Mouse (Mus musculus): ENCODE results near the gene Cox17. TPM values are rescaled to one million over a fixed set of nuclear protein-coding genes. Genes with fewer than 3 reads are reported as not detected.

Gene Cox17
- polyA plus RNA-seq, 1 experiment from 2014 or later = 66.0 TPM

GRCm38 (mm10) chr16:38392126-38392894, 45.5 kb downstream of the Cox17 start:
- Histone ChIP-seq H3K36me3 (ENCODE audit: control insufficient read depth, insufficient read depth, low read length) (no peaks in the 10 kb centered on the region), H3K27me3 (ENCODE audit: control insufficient read depth, insufficient read depth, low read depth, low read length) (no peaks in the 10 kb centered on the region), H3K4me3 (ENCODE audit: low read depth, low read length) (no peak overlapping the region), H3K4me2 (ENCODE audit: low read length) (no peak overlapping the region), H3K4me1 (ENCODE audit: control insufficient read depth, insufficient read depth, low read length) (no peaks in the 10 kb centered on the region), H3K27ac (ENCODE audit: low read length) (no peak overlapping the region; the same call in 1 of the 2 replicates), H3K9ac (ENCODE audit: low read depth, low read length) (no peak overlapping the region), H3K9me3 (replicated peaks; ENCODE audit: control insufficient read depth, low read length, poor library complexity, severe bottlenecking) (no peaks in the 10 kb centered on the region)
- WGBS = 81% methylated on average over 23 of the region's 23 CpGs
- ATAC-seq = no peak

GRCm38 (mm10) chr16:38394191-38394618, 47.4 kb downstream of the Cox17 start:
- WGBS = 90% methylated on average over 8 of the region's 8 CpGs

GRCm38 (mm10) chr16:38395060-38395730, 48.4 kb downstream of the Cox17 start:
- Histone ChIP-seq H3K27ac (ENCODE audit: low read length) (no peak overlapping the region), H3K9ac (ENCODE audit: low read depth, low read length) (no peak overlapping the region), H3K27me3 (ENCODE audit: control insufficient read depth, insufficient read depth, low read depth, low read length) (no peaks in the 10 kb centered on the region), H3K36me3 (ENCODE audit: control insufficient read depth, insufficient read depth, low read length) (no peaks in the 10 kb centered on the region), H3K4me1 (ENCODE audit: control insufficient read depth, insufficient read depth, low read length) (peaks cover 13% of the 10 kb centered on the region), H3K9me3 (replicated peaks; ENCODE audit: control insufficient read depth, low read length, poor library complexity, severe bottlenecking) (no peaks in the 10 kb centered on the region), H3K4me3 (ENCODE audit: low read depth, low read length) (no peak overlapping the region), H3K4me2 (ENCODE audit: low read length) (no peak overlapping the region)
- ATAC-seq = no peak
- WGBS = 64% methylated on average over 6 of the region's 6 CpGs

More at GRCm38 (mm10) chr16:38394191-38394618, 47.4 kb downstream of the Cox17 start:
- no peak for ATAC-seq
- peaks cover 3% of the 10 kb centered on the region for H3K4me1 ChIP-seq (ENCODE audit: control insufficient read depth, insufficient read depth, low read length)
- no peak overlapping the region for H3K4me2 ChIP-seq (ENCODE audit: low read length)
- no peaks in the 10 kb centered on the region for H3K27me3 ChIP-seq (ENCODE audit: control insufficient read depth, insufficient read depth, low read depth, low read length)
- no peaks in the 10 kb centered on the region for H3K36me3 ChIP-seq (ENCODE audit: control insufficient read depth, insufficient read depth, low read length)
- no peak overlapping the region for H3K9ac ChIP-seq (ENCODE audit: low read depth, low read length)
- H3K27ac ChIP-seq (ENCODE audit: low read length) = no peak overlapping the region
- no peaks in the 10 kb centered on the region for H3K9me3 ChIP-seq (replicated peaks; ENCODE audit: control insufficient read depth, low read length, poor library complexity, severe bottlenecking)
- no peak overlapping the region for H3K4me3 ChIP-seq (ENCODE audit: low read depth, low read length)

- 78% methylated on average over 13 of the region's 13 CpGs for WGBS
- Histone ChIP-seq H3K9ac (ENCODE audit: low read depth, low read length) (no peak overlapping the region), H3K27me3 (ENCODE audit: control insufficient read depth, insufficient read depth, low read depth, low read length) (no peaks in the 10 kb centered on the region), H3K27ac (ENCODE audit: low read length) (no peak overlapping the region), H3K4me1 (ENCODE audit: control insufficient read depth, insufficient read depth, low read length) (peaks cover 16% of the 10 kb centered on the region), H3K9me3 (replicated peaks; ENCODE audit: control insufficient read depth, low read length, poor library complexity, severe bottlenecking) (no peaks in the 10 kb centered on the region), H3K4me3 (ENCODE audit: low read depth, low read length) (no peak overlapping the region), H3K4me2 (ENCODE audit: low read length) (no peak overlapping the region), H3K36me3 (ENCODE audit: control insufficient read depth, insufficient read depth, low read length) (no peaks in the 10 kb centered on the region)
- ATAC-seq = no peak
These were observed 49.4 kb downstream of the Cox17 start for GRCm38 (mm10) chr16:38396155-38396554.

GRCm38 (mm10) chr16:38398266-38398665, 51.5 kb downstream of the Cox17 start:
- H3K27ac ChIP-seq (ENCODE audit: low read length) = no peak overlapping the region
- WGBS = 92% methylated on average over 6 of the region's 6 CpGs
- ATAC-seq = no peak

GRCm38 (mm10) chr16:38399076-38399475, 52.3 kb downstream of the Cox17 start:
- Histone ChIP-seq H3K9ac (ENCODE audit: low read depth, low read length) (no peak overlapping the region; the same call in 1 of the 2 replicates), H3K4me3 (ENCODE audit: low read depth, low read length) (no peak overlapping the region), H3K9me3 (replicated peaks; ENCODE audit: control insufficient read depth, low read length, poor library complexity, severe bottlenecking) (no peaks in the 10 kb centered on the region), H3K36me3 (ENCODE audit: control insufficient read depth, insufficient read depth, low read length) (no peaks in the 10 kb centered on the region), H3K4me2 (ENCODE audit: low read length) (peak overlapping the region; percentile 59; the same call in 1 of the 2 replicates), H3K27me3 (ENCODE audit: control insufficient read depth, insufficient read depth, low read depth, low read length) (no peaks in the 10 kb centered on the region), H3K4me1 (ENCODE audit: control insufficient read depth, insufficient read depth, low read length) (peaks cover 16% of the 10 kb centered on the region), H3K27ac (ENCODE audit: low read length) (peak overlapping the region; percentile 56)
- WGBS = 65% methylated on average over 3 of the region's 3 CpGs
- ATAC-seq = peak; percentile 2; the same call in 1 of the 2 replicates

More at GRCm38 (mm10) chr16:38398266-38398665, 51.5 kb downstream of the Cox17 start:
- no peaks in the 10 kb centered on the region for H3K36me3 ChIP-seq (ENCODE audit: control insufficient read depth, insufficient read depth, low read length)
- no peaks in the 10 kb centered on the region for H3K9me3 ChIP-seq (replicated peaks; ENCODE audit: control insufficient read depth, low read length, poor library complexity, severe bottlenecking)
- H3K4me2 ChIP-seq (ENCODE audit: low read length) = no peak overlapping the region
- no peak overlapping the region for H3K9ac ChIP-seq (ENCODE audit: low read depth, low read length)
- no peaks in the 10 kb centered on the region for H3K27me3 ChIP-seq (ENCODE audit: control insufficient read depth, insufficient read depth, low read depth, low read length)
- no peak overlapping the region for H3K4me3 ChIP-seq (ENCODE audit: low read depth, low read length)
- peaks cover 16% of the 10 kb centered on the region for H3K4me1 ChIP-seq (ENCODE audit: control insufficient read depth, insufficient read depth, low read length)

- no peaks in the 10 kb centered on the region for H3K27me3 ChIP-seq (ENCODE audit: control insufficient read depth, insufficient read depth, low read depth, low read length)
- no peaks in the 10 kb centered on the region for H3K9me3 ChIP-seq (replicated peaks; ENCODE audit: control insufficient read depth, low read length, poor library complexity, severe bottlenecking)
- peak overlapping the region; percentile 56 for H3K27ac ChIP-seq (ENCODE audit: low read length)
- H3K4me1 ChIP-seq (ENCODE audit: control insufficient read depth, insufficient read depth, low read length) = peaks cover 16% of the 10 kb centered on the region
- H3K4me3 ChIP-seq (ENCODE audit: low read depth, low read length) = peak overlapping the region; percentile 21
- ATAC-seq = peak; percentile 94
- no peaks in the 10 kb centered on the region for H3K36me3 ChIP-seq (ENCODE audit: control insufficient read depth, insufficient read depth, low read length)
- peak overlapping the region; percentile 59 for H3K4me2 ChIP-seq (ENCODE audit: low read length)
- peak overlapping the region; percentile 54 for H3K9ac ChIP-seq (ENCODE audit: low read depth, low read length)
- WGBS = 8% methylated on average over 17 of the region's 17 CpGs
These were observed 52.9 kb downstream of the Cox17 start for GRCm38 (mm10) chr16:38399531-38400231.

- Histone ChIP-seq H3K4me1 (ENCODE audit: control insufficient read depth, insufficient read depth, low read length) (peaks cover 16% of the 10 kb centered on the region), H3K9ac (ENCODE audit: low read depth, low read length) (peak overlapping the region; percentile 54; the same call in 1 of the 2 replicates), H3K36me3 (ENCODE audit: control insufficient read depth, insufficient read depth, low read length) (no peaks in the 10 kb centered on the region), H3K27ac (ENCODE audit: low read length) (peak overlapping the region; percentile 56), H3K4me2 (ENCODE audit: low read length) (peak overlapping the region; percentile 59), H3K9me3 (replicated peaks; ENCODE audit: control insufficient read depth, low read length, poor library complexity, severe bottlenecking) (no peaks in the 10 kb centered on the region), H3K4me3 (ENCODE audit: low read depth, low read length) (peak overlapping the region; percentile 21; the same call in 1 of the 2 replicates), H3K27me3 (ENCODE audit: control insufficient read depth, insufficient read depth, low read depth, low read length) (no peaks in the 10 kb centered on the region)
- WGBS = 72% methylated on average over 9 of the region's 9 CpGs
- peak; percentile 47; the same call in 1 of the 2 replicates for ATAC-seq
These were observed 53.6 kb downstream of the Cox17 start for GRCm38 (mm10) chr16:38400311-38400960.
